Mouse (Mus musculus): ENCODE measurements around the gene Gm13696.
"Not testable (repeated sequence)": the region's sequence is repeated elsewhere in the genome, so short reads cannot be mapped to it uniquely, and the experiment has no call there.

Gene Gm13696

GRCm38 (mm10) chr2:83972823-83973222, at the start of gene Gm13696:
TSS of gene Gm13696 (plus strand) at chr2:83973123.
- DNase-seq (ENCODE audit: low spot score in 2 of 2), result not testable (repeated sequence)

- no peak for DNase-seq (ENCODE audit: low spot score in 2 of 2)
Observed at GRCm38 (mm10) chr2:83929478-83930088, 43.3 kb upstream of the Gm13696 start.

GRCm38 (mm10) chr2:83940931-83941361, 32.0 kb upstream of the Gm13696 start, which contains the start of gene Zswim2:
TSS of gene Zswim2 (minus strand) at chr2:83941228.
- peak in 1 of 2 experiments; percentile 7 for DNase-seq (ENCODE audit: low spot score in 2 of 2)

- no peak for DNase-seq (ENCODE audit: low spot score in 2 of 2)
Observed at GRCm38 (mm10) chr2:83941378-83941777, 31.5 kb upstream of the Gm13696 start.

GRCm38 (mm10) chr2:83941792-83942191, 31.1 kb upstream of the Gm13696 start:
- DNase-seq (ENCODE audit: low spot score in 2 of 2), result no peak

- DNase-seq (ENCODE audit: low spot score in 2 of 2), result not testable (repeated sequence)
Observed at GRCm38 (mm10) chr2:83955393-83955792, 17.5 kb upstream of the Gm13696 start, which contains the start of gene Gm13698. TSS of gene Gm13698 (plus strand) at chr2:83955693.

GRCm38 (mm10) chr2:83961203-83961602, 11.7 kb upstream of the Gm13696 start, which contains the start of gene Gm13693:
TSS of gene Gm13693 (plus strand) at chr2:83961503.
- DNase-seq (ENCODE audit: low spot score in 2 of 2), result not testable (repeated sequence)

GRCm38 (mm10) chr2:83967013-83967412, 5.9 kb upstream of the Gm13696 start, which contains the start of gene Gm13695:
TSS of gene Gm13695 (plus strand) at chr2:83967313.
- DNase-seq (ENCODE audit: low spot score in 2 of 2), result not testable (repeated sequence)

GRCm38 (mm10) chr2:83978633-83979032, 5.7 kb downstream of the Gm13696 start, which contains the start of gene Gm13694:
TSS of gene Gm13694 (plus strand) at chr2:83978933.
- DNase-seq (ENCODE audit: low spot score in 2 of 2), result not testable (repeated sequence)

GRCm38 (mm10) chr2:83984443-83984842, 11.5 kb downstream of the Gm13696 start, which contains the start of gene Gm13697:
TSS of gene Gm13697 (plus strand) at chr2:83984743.
- DNase-seq (ENCODE audit: low spot score in 2 of 2), result not testable (repeated sequence)

- DNase-seq (ENCODE audit: low spot score in 2 of 2), result not testable (repeated sequence)
Observed at GRCm38 (mm10) chr2:83990253-83990652, 17.3 kb downstream of the Gm13696 start, which contains the start of gene Gm13691. TSS of gene Gm13691 (plus strand) at chr2:83990553.

GRCm38 (mm10) chr2:83993639-83994255, 20.8 kb downstream of the Gm13696 start:
- DNase-seq (ENCODE audit: low spot score in 2 of 2), result peak; percentile 50 to 62

- DNase-seq (ENCODE audit: low spot score in 2 of 2), result peak in 1 of 2 experiments; percentile 51
Observed at GRCm38 (mm10) chr2:83994526-83994925, 21.6 kb downstream of the Gm13696 start.

GRCm38 (mm10) chr2:84008913-84009312, 36.0 kb downstream of the Gm13696 start:
- DNase-seq (ENCODE audit: low spot score in 2 of 2), result no peak

GRCm38 (mm10) chr2:84009818-84010217, 36.9 kb downstream of the Gm13696 start:
- DNase-seq (ENCODE audit: low spot score in 2 of 2), result no peak

GRCm38 (mm10) chr2:84014572-84014971, 41.6 kb downstream of the Gm13696 start:
- no peak for DNase-seq (ENCODE audit: low spot score in 2 of 2)

GRCm38 (mm10) chr2:84016291-84016690, 43.4 kb downstream of the Gm13696 start:
- peak in 1 of 2 experiments; percentile 20 for DNase-seq (ENCODE audit: low spot score in 2 of 2)

- no peak for DNase-seq (ENCODE audit: low spot score in 2 of 2)
Observed at GRCm38 (mm10) chr2:84018330-84018729, 45.4 kb downstream of the Gm13696 start.

- peak in 1 of 2 experiments; percentile 23 for DNase-seq (ENCODE audit: low spot score in 2 of 2)
Observed at GRCm38 (mm10) chr2:84019519-84020305, 46.8 kb downstream of the Gm13696 start.

GRCm38 (mm10) chr2:84021930-84022329, 49.0 kb downstream of the Gm13696 start:
- DNase-seq (ENCODE audit: low spot score in 2 of 2), result no peak

- peak; percentile 12 to 15 for DNase-seq (ENCODE audit: low spot score in 2 of 2)
Observed at GRCm38 (mm10) chr2:84022905-84023304, 50.0 kb downstream of the Gm13696 start.

- no peak for DNase-seq (ENCODE audit: low spot score in 2 of 2)
Observed at GRCm38 (mm10) chr2:84023319-84023718, 50.4 kb downstream of the Gm13696 start.

All from thymus, postnatal 10 days (tissue).